Mouse (Mus musculus): Measurements from ENCODE around the gene Srd5a1. TPM values are rescaled to one million over a fixed set of nuclear protein-coding genes. Genes with fewer than 3 reads are reported as not detected.
"Not testable (repeated sequence)": the region's sequence is repeated elsewhere in the genome, so short reads cannot be mapped to it uniquely, and the experiment has no call there.

The Srd5a1 gene
- polyA plus RNA-seq, 1 experiment from 2014 or later: 8.2 TPM

DNA sequence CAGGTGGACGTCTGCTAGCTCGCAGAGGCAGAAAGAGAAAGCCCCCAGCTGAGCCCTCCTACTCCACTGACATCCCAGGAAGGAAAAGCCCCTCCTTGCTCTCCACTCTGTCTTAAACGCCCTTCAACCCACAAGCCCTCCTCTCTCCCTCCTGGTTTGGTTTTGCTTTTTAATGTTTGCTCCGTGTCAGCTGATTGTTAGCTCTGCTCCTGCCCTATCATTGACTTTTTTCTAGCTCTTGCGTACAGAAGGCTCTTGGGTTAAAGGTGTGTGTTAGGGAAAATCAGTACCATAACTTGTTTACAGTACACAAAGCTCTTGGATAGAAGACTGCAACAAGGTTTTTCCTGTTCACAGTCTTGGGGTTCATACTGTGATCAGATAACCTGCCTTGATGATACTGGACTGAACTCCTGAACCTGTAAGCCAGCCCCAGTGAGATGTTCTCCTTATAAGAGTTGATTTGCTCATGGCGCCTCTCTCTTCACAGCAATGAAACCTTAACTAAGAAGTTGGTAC is 26.9 kb upstream of the Srd5a1 start:
- no peak overlapping the region for H3K4me3 ChIP-seq
- no peak overlapping the region for H3K9ac ChIP-seq
- no peak overlapping the region for H3K27ac ChIP-seq (replicated peaks)
- no peaks in the 10 kb centered on the region for H3K27me3 ChIP-seq (replicated peaks)
- H3K36me3 ChIP-seq: peaks cover 77% of the 10 kb centered on the region
- H3K4me1 ChIP-seq: no peaks in the 10 kb centered on the region
- 81% methylated on average over 6 of the region's 6 CpGs for WGBS
- no peaks in the 10 kb centered on the region for H3K9me3 ChIP-seq
- H3K4me2 ChIP-seq: no peak overlapping the region
- ATAC-seq (ENCODE audit: extremely low read depth, insufficient number of reproducible peaks, low FRiP score, low TSS enrichment): no peak

DNA sequence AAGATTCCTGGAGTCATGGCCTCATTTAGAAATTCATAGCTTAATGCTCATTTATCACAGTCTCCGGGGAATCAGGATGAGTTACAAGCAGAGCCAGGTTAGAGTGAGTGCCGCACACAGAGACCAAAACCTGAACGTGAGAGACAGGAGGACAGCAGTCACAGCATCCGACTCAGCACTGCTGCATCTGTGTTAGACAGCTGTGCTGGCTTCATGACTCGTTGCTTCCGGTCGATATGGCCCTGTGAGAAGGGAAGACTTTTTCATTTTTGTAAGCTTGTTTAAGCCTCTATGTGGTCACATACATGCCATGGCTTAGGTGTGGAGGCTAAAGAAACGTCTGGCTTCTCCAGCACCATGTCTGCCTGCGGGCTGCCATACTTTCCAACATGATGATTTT is 26.4 kb upstream of the Srd5a1 start:
- H3K36me3 ChIP-seq: peaks cover 82% of the 10 kb centered on the region
- no peaks in the 10 kb centered on the region for H3K9me3 ChIP-seq
- WGBS: 85% methylated on average over 9 of the region's 9 CpGs
- no peak overlapping the region for H3K27ac ChIP-seq (replicated peaks)
- ATAC-seq (ENCODE audit: extremely low read depth, insufficient number of reproducible peaks, low FRiP score, low TSS enrichment): no peak
- no peaks in the 10 kb centered on the region for H3K4me1 ChIP-seq
- no peak overlapping the region for H3K4me3 ChIP-seq
- no peak overlapping the region for H3K4me2 ChIP-seq
- no peak overlapping the region for H3K9ac ChIP-seq
- H3K27me3 ChIP-seq (replicated peaks): no peaks in the 10 kb centered on the region

DNA sequence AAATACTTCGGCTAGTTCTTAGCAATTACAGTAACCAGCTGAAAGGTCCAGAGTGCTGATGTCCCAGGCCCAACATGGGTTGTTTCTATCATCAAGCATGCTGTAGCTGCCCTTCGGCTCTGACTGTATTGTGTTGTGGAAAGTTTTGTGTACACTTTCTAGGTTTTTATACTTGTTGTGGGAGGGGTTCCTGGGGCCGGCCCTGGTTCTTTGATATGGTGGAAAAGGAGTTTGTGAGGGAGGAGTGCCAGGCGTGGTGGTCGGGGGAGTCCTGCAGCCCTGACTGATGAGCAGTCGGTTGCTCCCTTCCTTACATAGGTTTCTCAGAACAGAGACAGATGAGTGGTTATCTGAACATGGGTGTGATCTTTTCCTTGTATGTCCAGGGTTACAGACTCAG is 25.6 kb upstream of the Srd5a1 start:
- H3K4me2 ChIP-seq: no peak overlapping the region
- 74% methylated on average over 6 of the region's 6 CpGs for WGBS
- H3K9me3 ChIP-seq: no peaks in the 10 kb centered on the region
- no peak overlapping the region for H3K27ac ChIP-seq (replicated peaks)
- H3K27me3 ChIP-seq (replicated peaks): no peaks in the 10 kb centered on the region
- ATAC-seq (ENCODE audit: extremely low read depth, insufficient number of reproducible peaks, low FRiP score, low TSS enrichment): no peak
- H3K4me1 ChIP-seq: no peaks in the 10 kb centered on the region
- no peak overlapping the region for H3K9ac ChIP-seq
- H3K4me3 ChIP-seq: no peak overlapping the region
- H3K36me3 ChIP-seq: peaks cover 90% of the 10 kb centered on the region

DNA sequence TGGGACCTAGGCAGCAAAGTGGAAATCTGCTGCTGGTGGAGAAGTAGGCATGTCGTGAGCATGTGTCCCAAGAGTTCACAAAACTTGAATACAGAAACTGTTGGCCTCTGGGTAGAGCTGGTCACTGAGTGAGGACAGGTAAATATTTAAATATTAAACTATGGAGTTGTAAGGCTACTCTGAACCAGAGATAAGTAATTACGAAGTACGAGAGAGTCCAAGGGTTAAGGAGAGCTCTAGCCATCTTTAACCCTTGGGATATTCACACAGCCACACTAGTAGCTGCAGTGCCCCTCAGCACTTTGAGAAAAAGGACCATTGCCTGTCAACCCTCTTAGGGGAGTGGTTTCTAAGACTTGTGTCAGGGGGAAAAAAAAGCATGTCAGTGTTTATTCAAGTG is 25.1 kb upstream of the Srd5a1 start:
- Histone ChIP-seq H3K4me1 (no peaks in the 10 kb centered on the region), H3K27ac (replicated peaks) (no peak overlapping the region), H3K9me3 (no peaks in the 10 kb centered on the region), H3K4me3 (no peak overlapping the region), H3K4me2 (no peak overlapping the region), H3K27me3 (replicated peaks) (no peaks in the 10 kb centered on the region), H3K36me3 (peaks cover 95% of the 10 kb centered on the region), H3K9ac (no peak overlapping the region)
- WGBS: 78% methylated on average over 3 of the region's 3 CpGs
- no peak for ATAC-seq (ENCODE audit: extremely low read depth, insufficient number of reproducible peaks, low FRiP score, low TSS enrichment)

DNA sequence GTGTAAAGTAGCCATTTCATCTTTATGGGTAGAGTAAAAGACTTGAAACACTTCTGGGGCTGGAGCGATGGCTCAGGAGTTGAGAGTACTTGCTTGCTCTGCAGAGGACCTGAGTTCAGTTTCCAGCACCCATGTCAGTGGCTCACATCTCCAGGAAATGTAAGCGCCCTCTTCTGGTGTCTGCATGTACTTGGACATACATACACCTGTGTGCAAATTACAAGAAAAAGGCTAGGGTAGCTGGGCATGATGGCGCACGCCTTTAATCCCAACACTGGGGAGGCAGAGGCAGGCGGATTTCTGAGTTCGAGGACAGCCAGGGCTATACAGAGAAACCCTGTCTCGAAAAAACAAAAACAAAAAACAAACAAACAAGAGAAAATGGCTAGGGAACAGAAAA is 24.6 kb upstream of the Srd5a1 start:
- WGBS: 85% methylated on average over 7 of the region's 7 CpGs
- not testable (repeated sequence) for ATAC-seq (ENCODE audit: extremely low read depth, insufficient number of reproducible peaks, low FRiP score, low TSS enrichment)

DNA sequence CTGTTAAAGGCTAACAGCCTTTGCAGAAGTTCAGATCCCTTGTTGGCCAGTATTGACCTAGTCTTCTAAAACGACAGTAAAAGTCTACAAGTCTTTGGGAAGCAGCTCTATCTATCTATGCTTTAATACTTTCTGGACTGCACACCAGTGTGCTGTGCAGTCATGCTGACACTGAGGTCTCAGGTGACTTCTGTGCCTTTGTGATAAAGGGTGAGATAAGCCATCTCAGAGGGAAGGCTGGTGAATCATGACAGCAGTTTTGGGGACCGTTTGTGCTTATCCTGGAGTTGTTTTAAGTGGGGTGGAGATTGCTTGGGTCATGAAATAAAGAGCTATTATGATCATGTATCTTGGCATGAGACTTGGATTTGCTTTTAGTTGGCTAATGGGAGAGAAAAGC is 22.7 kb upstream of the Srd5a1 start:
- H3K9ac ChIP-seq: no peak overlapping the region
- H3K4me3 ChIP-seq: no peak overlapping the region
- no peaks in the 10 kb centered on the region for H3K4me1 ChIP-seq
- no peak overlapping the region for H3K27ac ChIP-seq (replicated peaks)
- H3K27me3 ChIP-seq (replicated peaks): no peaks in the 10 kb centered on the region
- WGBS: 80% methylated on average over 2 of the region's 2 CpGs
- H3K36me3 ChIP-seq: peaks cover 99% of the 10 kb centered on the region
- H3K4me2 ChIP-seq: no peak overlapping the region
- no peaks in the 10 kb centered on the region for H3K9me3 ChIP-seq
- no peak for ATAC-seq (ENCODE audit: extremely low read depth, insufficient number of reproducible peaks, low FRiP score, low TSS enrichment)

More for the DNA sequence above, 24.6 kb upstream of the Srd5a1 start:
- not testable (repeated sequence) for H3K4me2 ChIP-seq; H3K4me3 ChIP-seq; H3K27ac ChIP-seq (replicated peaks); H3K9me3 ChIP-seq; H3K9ac ChIP-seq; H3K4me1 ChIP-seq; H3K27me3 ChIP-seq (replicated peaks)
- H3K36me3 ChIP-seq: peaks cover 99% of the 10 kb centered on the region

DNA sequence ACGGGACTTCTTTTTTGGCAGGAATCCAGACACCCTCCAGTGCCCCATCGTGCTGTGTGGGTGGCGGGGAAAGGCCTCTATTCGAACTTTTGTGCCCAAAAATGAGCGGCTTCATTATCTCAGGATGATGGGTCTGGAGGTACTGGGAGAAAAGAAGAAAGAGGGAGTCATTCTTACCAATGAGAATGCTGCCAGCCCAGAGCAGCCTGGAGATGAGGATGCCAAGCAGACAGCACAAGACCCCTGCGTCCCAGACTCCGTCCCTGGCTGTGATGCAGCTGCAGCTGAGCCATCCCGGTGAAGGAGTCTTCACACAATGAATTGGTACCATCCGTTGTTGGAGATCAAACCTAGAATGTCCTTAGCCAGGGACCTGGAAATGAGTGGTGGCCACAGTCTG is 22.3 kb upstream of the Srd5a1 start:
- Histone ChIP-seq H3K4me2 (no peak overlapping the region), H3K36me3 (peaks cover 100% of the 10 kb centered on the region), H3K27me3 (replicated peaks) (no peaks in the 10 kb centered on the region), H3K4me3 (no peak overlapping the region), H3K4me1 (no peaks in the 10 kb centered on the region), H3K27ac (replicated peaks) (no peak overlapping the region), H3K9me3 (no peaks in the 10 kb centered on the region), H3K9ac (no peak overlapping the region)
- no peak for ATAC-seq (ENCODE audit: extremely low read depth, insufficient number of reproducible peaks, low FRiP score, low TSS enrichment)
- WGBS: 92% methylated on average over 9 of the region's 9 CpGs

DNA sequence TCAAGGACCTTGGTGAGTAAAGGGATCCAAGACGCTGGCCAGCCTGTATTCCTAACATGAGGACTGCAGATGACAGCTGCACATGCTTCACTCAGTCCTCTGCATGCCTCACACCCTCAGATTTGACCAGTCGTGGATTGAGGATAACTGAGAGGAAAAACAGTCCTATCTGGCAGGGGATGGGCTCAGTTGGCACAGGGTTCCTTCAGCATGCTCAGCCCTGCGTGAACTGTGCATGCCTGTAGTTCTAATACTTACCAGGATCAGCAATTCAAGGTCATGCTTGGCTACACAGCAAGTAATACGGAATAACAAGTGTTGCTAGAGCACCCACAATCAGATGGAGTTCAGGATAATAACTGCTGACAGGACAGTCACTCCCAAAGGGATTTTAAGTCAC is 20.4 kb upstream of the Srd5a1 start:
- H3K4me1 ChIP-seq: no peaks in the 10 kb centered on the region
- H3K4me2 ChIP-seq: no peak overlapping the region
- no peak overlapping the region for H3K9ac ChIP-seq
- H3K36me3 ChIP-seq: peaks cover 100% of the 10 kb centered on the region
- H3K4me3 ChIP-seq: no peak overlapping the region
- no peak overlapping the region for H3K27ac ChIP-seq (replicated peaks)
- 79% methylated on average over 4 of the region's 4 CpGs for WGBS
- no peaks in the 10 kb centered on the region for H3K9me3 ChIP-seq
- ATAC-seq (ENCODE audit: extremely low read depth, insufficient number of reproducible peaks, low FRiP score, low TSS enrichment): no peak
- no peaks in the 10 kb centered on the region for H3K27me3 ChIP-seq (replicated peaks)

DNA sequence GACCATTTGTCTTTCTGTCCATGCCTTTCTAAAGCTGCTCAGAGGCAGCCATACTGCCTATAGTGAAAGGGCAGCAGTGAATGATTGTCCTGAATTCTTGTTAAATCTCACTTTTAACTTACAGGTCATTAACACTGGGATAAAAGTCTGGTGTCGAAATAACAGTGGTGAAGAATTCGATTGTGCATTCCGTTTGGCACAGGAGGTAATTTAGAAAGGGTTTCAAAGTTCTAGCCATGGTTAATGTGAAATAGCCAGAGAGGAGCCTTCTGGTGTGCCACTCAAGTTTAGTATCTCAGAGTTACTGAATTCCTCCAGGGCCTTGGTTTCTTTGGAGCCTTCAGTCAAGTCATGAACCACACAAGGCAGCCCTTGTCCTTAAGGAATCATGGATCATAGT is 19.9 kb upstream of the Srd5a1 start:
- Histone ChIP-seq H3K9ac (no peak overlapping the region), H3K4me3 (no peak overlapping the region), H3K4me1 (no peaks in the 10 kb centered on the region), H3K27ac (replicated peaks) (no peak overlapping the region), H3K9me3 (no peaks in the 10 kb centered on the region), H3K4me2 (no peak overlapping the region), H3K36me3 (peaks cover 100% of the 10 kb centered on the region), H3K27me3 (replicated peaks) (no peaks in the 10 kb centered on the region)
- WGBS: 80% methylated on average over 3 of the region's 3 CpGs
- ATAC-seq (ENCODE audit: extremely low read depth, insufficient number of reproducible peaks, low FRiP score, low TSS enrichment): no peak

DNA sequence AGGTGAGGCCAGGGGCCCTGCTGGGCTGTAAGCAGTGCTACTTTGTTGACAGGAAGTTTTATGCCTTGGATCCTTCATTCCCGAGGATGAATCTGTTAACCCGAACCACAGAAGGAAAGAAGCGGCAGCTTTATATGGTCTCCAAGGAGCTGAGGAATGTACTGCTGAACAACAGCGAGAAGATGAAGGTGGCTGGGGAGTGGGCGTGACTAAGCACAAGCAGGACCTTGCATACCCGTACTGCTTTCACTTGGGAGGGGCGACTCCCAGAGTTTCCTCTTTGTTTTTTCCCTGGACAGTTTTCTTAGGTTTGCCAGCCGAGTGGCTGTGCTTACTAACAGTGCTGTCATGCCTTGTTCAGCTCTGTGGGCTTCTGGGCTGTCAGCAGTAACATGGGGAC is 19.3 kb upstream of the Srd5a1 start:
- H3K4me2 ChIP-seq: no peak overlapping the region
- 86% methylated on average over 8 of the region's 8 CpGs for WGBS
- ATAC-seq (ENCODE audit: extremely low read depth, insufficient number of reproducible peaks, low FRiP score, low TSS enrichment): no peak

DNA sequence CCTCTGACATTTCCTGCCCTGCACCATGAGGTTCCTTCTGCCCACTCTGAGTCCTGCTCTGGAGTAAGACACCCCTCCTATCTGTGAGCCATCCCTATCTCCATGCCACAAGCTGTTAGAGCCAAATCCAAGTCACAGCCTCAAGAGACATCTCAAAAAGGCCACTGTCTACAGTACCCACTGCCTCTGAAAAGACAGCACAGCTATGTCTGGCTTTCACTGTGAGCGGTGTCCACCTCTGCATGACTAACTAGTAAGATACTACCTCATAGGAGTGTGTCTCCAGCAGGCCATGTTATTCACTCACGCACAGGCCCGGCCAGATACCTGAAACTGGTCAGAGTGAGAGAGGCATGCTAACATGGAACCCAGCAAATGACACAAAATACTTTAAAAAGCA is 16.7 kb upstream of the Srd5a1 start:
- H3K27ac ChIP-seq (replicated peaks): no peak overlapping the region
- no peaks in the 10 kb centered on the region for H3K4me1 ChIP-seq
- peaks cover 100% of the 10 kb centered on the region for H3K36me3 ChIP-seq
- no peaks in the 10 kb centered on the region for H3K27me3 ChIP-seq (replicated peaks)
- no peak overlapping the region for H3K4me2 ChIP-seq
- no peaks in the 10 kb centered on the region for H3K9me3 ChIP-seq
- WGBS: 93% methylated on average over 3 of the region's 3 CpGs
- no peak overlapping the region for H3K9ac ChIP-seq
- no peak for ATAC-seq (ENCODE audit: extremely low read depth, insufficient number of reproducible peaks, low FRiP score, low TSS enrichment)
- H3K4me3 ChIP-seq: no peak overlapping the region

More for the DNA sequence above, 19.3 kb upstream of the Srd5a1 start:
- Histone ChIP-seq H3K4me3 (no peak overlapping the region), H3K9me3 (no peaks in the 10 kb centered on the region), H3K27me3 (replicated peaks) (no peaks in the 10 kb centered on the region), H3K4me1 (no peaks in the 10 kb centered on the region), H3K27ac (replicated peaks) (no peak overlapping the region), H3K9ac (no peak overlapping the region), H3K36me3 (peaks cover 100% of the 10 kb centered on the region)

DNA sequence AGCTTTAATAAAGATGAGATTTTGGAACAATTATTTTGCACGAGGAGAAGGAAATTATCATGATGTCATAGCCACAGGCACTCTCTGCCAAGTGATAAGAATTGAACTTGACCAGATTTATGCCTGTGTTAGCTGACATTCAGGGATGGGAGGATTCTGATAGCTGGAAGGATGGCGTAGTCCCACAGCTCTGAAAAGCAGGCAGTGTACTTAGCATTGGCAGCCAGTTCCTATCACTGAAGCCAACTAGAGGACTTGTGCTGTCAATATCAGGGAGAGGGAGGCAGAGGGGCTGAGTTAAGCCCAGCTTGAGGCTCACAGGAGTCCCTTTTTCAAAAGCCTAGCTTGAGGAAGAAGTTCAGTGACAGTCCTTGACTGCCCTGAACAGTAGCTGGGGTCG is 13.3 kb upstream of the Srd5a1 start:
- Histone ChIP-seq H3K27me3 (replicated peaks) (no peaks in the 10 kb centered on the region), H3K4me3 (no peak overlapping the region), H3K27ac (replicated peaks) (no peak overlapping the region), H3K9ac (no peak overlapping the region), H3K4me2 (no peak overlapping the region), H3K36me3 (peaks cover 94% of the 10 kb centered on the region), H3K4me1 (no peaks in the 10 kb centered on the region), H3K9me3 (no peaks in the 10 kb centered on the region)
- ATAC-seq (ENCODE audit: extremely low read depth, insufficient number of reproducible peaks, low FRiP score, low TSS enrichment): no peak
- WGBS: 87% methylated on average over 3 of the region's 3 CpGs

Measured in heart, embryonic 13.5 days (tissue).